Mouse (Mus musculus) hindbrain, embryonic 15.5 days (tissue): Measurements from ENCODE around the gene Gdf1. TPM values are rescaled to one million over a fixed set of nuclear protein-coding genes. Genes with fewer than 3 reads are reported as not detected.

Experiments
- ATAC-seq: fragments of 200-750 bp; cut with Nextera tagmentation; 2 replicates; pipeline ENCODE4 v1.8.0; 2017; ENCODE audit warnings: low read depth, moderate number of reproducible peaks, moderate TSS enrichment; ENCODE audit not compliant: low FRiP score
- H3K27ac ChIP-seq: fragments of 300-500 bp; sonication (generic); replicated peaks from 2 replicates; pipeline ENCODE4 v1.5.1; 2015; ENCODE audit warnings: mild to moderate bottlenecking, inconsistent platforms
- H3K27me3 ChIP-seq: fragments of 300-500 bp; sonication (generic); 2 replicates; pipeline ENCODE4 v1.6.1; 2015; ENCODE audit warnings: control low read depth, inconsistent platforms
- H3K36me3 ChIP-seq: fragments of 300-500 bp; sonication (generic); 2 replicates; pipeline ENCODE4 v1.6.1; 2015; ENCODE audit warnings: control low read depth, inconsistent platforms
- H3K4me1 ChIP-seq: fragments of 300-500 bp; sonication (generic); replicated peaks from 2 replicates; pipeline ENCODE4 v1.6.1; 2015; ENCODE audit warnings: control low read depth, inconsistent platforms
- H3K4me2 ChIP-seq: fragments of 300-500 bp; sonication (generic); 2 replicates; pipeline ENCODE4 v1.6.1; 2015; ENCODE audit warnings: moderate library complexity, mild to moderate bottlenecking, inconsistent platforms
- H3K4me3 ChIP-seq: fragments of 300-500 bp; sonication (generic); 2 replicates; pipeline ENCODE4 v1.5.1; 2015; ENCODE audit warnings: mild to moderate bottlenecking, inconsistent platforms
- H3K9ac ChIP-seq: fragments of 300-500 bp; sonication (generic); 2 replicates; pipeline ENCODE4 v1.6.1; 2015; ENCODE audit warnings: inconsistent platforms
- H3K9me3 ChIP-seq: fragments of 300-500 bp; sonication (generic); 2 replicates; pipeline ENCODE4 v1.6.1; 2016; ENCODE audit warnings: control low read depth, inconsistent platforms
- WGBS: fragments of 180-500 bp; shearing (Covaris S2); methylation state at CpG from one replicate; pipeline ENCODE4 v1.1.7; 2015; 5-methylcytosine and 5-hydroxymethylcytosine counted together
- polyA plus RNA-seq: library from polyadenylated mRNA; unstranded; fragments of >200 nt; fragmentation: Nextera tagmentation; extraction: Ambion mirVana; gene quantifications from 2 replicates; pipeline ENCODE4 v1.2.1, GENCODE M21; 2015

The Gdf1 gene
- 2.8 and 7.8 TPM in 2 replicates for polyA plus RNA-seq

DNA sequence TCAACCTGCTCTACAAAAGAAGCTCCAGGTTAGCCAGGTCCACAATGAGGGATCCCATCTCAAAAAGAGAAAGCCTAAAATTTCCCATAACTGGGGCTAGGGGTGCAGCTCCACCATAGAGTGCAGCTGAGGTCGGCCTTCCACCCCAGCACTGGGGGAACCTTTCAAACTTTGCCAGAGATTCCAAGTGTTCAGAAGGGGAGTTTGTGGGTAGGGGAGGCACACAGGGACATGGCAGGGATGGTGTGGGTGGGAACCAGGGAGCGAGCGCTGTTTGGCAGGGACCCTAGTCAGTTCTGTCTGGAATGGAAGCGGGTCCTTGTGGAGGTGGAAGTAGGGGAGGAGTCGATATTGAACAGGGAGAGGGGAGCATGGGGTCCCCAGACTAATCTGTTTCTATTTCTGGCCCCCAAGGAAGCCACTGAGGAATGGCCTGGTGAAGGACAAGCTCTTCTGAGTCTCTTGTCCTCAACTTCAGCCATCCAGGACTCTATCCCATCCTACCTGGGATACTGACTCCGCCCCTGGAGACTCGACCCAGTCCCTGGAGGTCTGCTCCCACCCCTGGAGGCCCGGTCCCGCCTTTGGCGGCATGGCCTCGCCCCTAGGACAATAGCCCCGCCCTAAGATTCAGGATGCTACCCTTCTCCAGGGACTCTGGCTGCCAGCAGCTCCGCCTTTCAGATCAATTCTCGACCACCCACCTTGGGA is at the start of gene Gdf1:
Gene Gdf1 (plus strand): TSS at position 694 of the 711 bp plus-strand sequence.
- Histone ChIP-seq H3K4me3 (no peak within 1 kb of the TSS), H3K9ac (no peak within 1 kb of the TSS), H3K4me1 (peaks cover 25% of the 10 kb centered on the region), H3K9me3 (no peaks in the 10 kb centered on the region), H3K4me2 (0 out of 2 replicates have a peak within 1 kb of the TSS, but pooled peaks have one; percentile 5), H3K36me3 (peaks cover 53% of the 10 kb centered on the region), H3K27ac (peak within 1 kb of the TSS; percentile 18), H3K27me3 (no peaks in the 10 kb centered on the region)
- 28% methylated on average over 14 of the region's 14 CpGs for WGBS
- no peak for ATAC-seq

DNA sequence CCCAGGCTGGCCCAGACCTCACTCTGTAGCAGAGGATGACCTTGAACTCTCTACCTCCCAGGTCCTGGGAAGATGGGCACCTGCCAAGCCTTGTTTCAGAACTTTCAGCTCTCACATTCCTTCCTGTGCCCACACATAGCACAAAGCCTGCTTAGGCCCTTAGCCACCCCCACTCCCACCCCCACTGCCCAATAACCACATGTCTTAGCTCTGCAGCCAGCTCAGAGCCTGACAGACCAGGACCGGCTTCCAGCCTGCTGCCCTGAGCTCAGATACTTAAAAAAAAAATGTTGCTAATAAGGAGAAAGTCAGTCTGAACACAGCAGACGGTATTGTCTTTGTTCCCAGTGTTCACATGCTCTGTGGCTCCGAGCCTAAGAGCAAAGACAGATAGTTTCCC is 48.6 kb upstream of the Gdf1 start:
- H3K4me3 ChIP-seq = no peak overlapping the region
- no peak overlapping the region for H3K27ac ChIP-seq
- no peak overlapping the region for H3K4me2 ChIP-seq
- H3K36me3 ChIP-seq = peaks cover 8% of the 10 kb centered on the region
- ATAC-seq = no peak
- 34% methylated on average over 3 of the region's 3 CpGs for WGBS
- no peaks in the 10 kb centered on the region for H3K27me3 ChIP-seq
- H3K9me3 ChIP-seq = no peaks in the 10 kb centered on the region
- H3K9ac ChIP-seq = no peak overlapping the region
- H3K4me1 ChIP-seq = peaks cover 22% of the 10 kb centered on the region

DNA sequence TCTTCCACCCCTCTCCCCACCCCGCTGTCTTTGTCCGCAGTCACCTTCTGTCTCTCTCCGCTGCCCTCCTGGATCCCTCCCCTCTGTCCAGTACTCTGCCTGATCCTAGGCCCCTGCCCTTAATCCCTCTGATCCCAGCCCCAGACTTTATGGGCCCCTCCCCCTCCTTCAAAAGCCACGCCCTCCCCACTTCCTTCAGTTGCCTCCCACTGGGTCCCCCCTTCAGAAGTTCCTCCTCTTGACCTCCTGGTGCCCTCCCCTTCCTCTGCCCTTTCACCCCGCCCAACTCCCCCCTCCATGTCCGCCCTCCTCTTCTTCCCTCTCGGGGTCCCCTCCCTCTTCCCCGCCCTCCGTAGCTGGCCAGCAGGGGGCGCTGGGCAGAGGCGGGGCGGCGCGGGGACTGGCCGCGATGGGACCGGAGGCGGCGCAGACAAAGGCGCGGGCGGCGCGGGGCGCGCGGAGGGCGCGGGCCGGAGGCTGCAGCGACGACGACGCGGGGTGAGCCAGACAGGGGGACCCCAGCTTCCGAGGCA is 46.9 kb upstream of the Gdf1 start, which contains the start of gene Homer3:
Gene Homer3 (plus strand): TSS at position 225 of the 533 bp plus-strand sequence.
- under 1% methylated on average over 35 of the region's 36 CpGs for WGBS
- H3K9me3 ChIP-seq = no peaks in the 10 kb centered on the region
- H3K9ac ChIP-seq = peak within 1 kb of the TSS; percentile 73
- H3K36me3 ChIP-seq = peaks cover 20% of the 10 kb centered on the region
- peak within 1 kb of the TSS; percentile 75 for H3K4me3 ChIP-seq
- peak; percentile 86 for ATAC-seq
- H3K27ac ChIP-seq = peak within 1 kb of the TSS; percentile 65
- peaks cover 22% of the 10 kb centered on the region for H3K4me1 ChIP-seq
- H3K27me3 ChIP-seq = no peaks in the 10 kb centered on the region
- peak within 1 kb of the TSS; percentile 95 for H3K4me2 ChIP-seq

DNA sequence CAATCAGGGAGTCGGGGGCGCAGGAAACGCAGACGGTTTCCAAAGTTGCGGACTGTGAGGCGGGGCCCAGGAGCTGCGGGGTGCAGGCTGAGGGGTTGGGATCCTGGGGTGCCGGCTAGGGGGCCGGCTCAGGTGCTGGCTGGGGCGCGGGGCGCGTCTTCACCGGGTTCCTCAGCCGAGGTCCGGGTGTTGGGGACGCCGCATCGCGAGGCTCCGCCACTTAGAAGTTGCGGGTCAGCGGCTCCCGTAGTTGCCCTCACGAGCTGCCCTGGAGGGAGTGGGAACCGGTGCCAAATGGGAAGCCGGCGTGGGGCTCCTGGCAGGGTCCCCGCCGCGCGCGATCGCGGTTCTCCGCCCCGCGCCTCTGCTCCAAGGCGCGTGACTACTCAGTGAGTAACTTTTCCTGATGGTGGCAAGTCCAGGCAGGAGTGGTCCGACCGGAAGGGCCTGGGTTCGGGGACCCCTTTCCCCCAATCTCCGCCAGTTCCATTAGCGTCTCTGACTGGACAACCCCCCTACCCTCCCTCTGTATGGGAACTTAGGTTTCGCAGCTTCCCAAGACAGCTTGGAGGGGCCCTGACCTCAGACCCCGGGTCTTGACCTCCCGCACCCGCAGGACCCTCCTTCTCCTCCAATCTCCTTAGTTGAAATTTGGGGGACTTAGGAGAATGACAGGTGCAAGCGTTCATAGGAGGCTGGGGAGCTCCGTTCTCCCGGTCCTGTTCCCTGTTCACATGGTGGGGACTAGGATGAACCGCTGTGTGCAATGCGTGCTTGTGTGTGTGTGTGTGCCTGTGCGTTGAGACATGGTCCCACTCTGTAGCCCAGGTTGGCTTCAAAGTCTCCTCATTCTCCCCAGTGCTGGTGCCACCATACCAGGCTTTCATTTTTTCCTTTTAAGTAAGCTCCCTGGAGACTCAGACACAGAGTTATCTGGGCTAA is 46.2 kb upstream of the Gdf1 start:
- ATAC-seq = peak; percentile 60
- Histone ChIP-seq H3K9ac (peak overlapping the region; percentile 73), H3K4me3 (peak overlapping the region; percentile 75), H3K4me1 (peaks cover 22% of the 10 kb centered on the region), H3K9me3 (no peaks in the 10 kb centered on the region), H3K36me3 (peaks cover 20% of the 10 kb centered on the region), H3K27me3 (no peaks in the 10 kb centered on the region), H3K4me2 (peak overlapping the region; percentile 95), H3K27ac (peak overlapping the region; percentile 65)
- under 1% methylated on average over 55 of the region's 55 CpGs for WGBS

DNA sequence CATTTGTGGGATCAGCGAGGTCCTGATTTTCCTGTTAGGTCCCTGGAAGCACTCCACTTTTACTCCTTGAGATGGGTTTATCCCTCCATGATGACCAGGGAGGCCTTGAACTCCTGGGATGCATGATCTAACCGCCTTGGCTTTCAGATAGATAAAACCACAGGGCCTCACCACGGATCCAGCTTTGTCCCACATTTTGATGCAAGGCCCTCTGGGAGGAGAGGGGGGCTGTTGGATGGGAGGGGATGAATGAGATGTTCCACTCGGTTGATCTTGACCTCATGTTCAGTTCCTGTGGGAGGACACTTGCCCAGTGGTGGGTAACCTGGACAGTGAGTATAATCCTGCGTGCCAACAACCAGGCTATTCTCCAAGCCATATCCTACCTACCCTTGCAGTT is 45.2 kb upstream of the Gdf1 start:
- Histone ChIP-seq H3K9ac (no peak overlapping the region), H3K4me2 (no peak overlapping the region), H3K36me3 (peaks cover 20% of the 10 kb centered on the region), H3K4me3 (no peak overlapping the region), H3K9me3 (no peaks in the 10 kb centered on the region), H3K4me1 (peaks cover 22% of the 10 kb centered on the region), H3K27ac (no peak overlapping the region), H3K27me3 (no peaks in the 10 kb centered on the region)
- no peak for ATAC-seq
- 79% methylated on average over 5 of the region's 5 CpGs for WGBS

DNA sequence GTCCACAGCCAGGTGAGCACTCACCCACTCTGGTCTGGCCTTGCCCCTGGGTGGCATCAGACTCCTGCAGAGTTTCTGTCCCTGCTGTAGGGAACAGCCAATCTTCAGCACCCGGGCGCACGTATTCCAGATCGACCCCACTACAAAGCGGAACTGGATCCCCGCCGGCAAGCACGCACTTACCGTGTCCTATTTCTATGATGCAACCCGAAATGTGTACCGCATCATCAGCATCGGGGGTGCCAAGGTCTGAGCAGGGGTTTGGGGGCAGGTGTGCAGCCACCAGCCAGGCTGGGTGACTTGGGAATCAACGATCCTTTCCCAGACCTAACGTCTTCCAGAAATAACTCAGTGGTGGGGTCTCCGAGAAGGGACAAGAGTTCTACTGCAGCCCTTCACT is 44.3 kb upstream of the Gdf1 start:
- peaks cover 20% of the 10 kb centered on the region for H3K36me3 ChIP-seq

DNA sequence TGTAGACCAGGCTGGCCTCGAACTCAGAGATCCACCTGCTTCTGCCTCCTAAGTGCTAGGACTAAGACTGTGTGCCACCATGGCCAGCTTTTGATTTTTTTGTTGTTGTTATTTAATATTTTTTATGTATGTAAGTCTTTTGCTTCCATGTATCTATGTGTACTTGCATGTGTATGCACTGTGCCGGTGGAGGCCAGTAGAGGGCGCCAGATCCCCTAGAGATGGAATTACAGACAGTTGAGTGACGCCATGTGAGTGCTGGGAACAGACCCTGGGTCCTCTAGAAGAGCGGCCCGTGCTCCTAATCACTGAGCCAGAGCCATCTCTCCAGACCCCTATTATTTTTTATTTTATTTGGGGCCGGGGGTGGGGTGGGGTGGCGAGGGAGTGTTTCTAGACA is 42.9 kb upstream of the Gdf1 start:
- WGBS = 88% methylated on average over 8 of the region's 8 CpGs
- Histone ChIP-seq H3K9me3 (no peaks in the 10 kb centered on the region), H3K4me3 (no peak overlapping the region), H3K4me2 (no peak overlapping the region), H3K27me3 (no peaks in the 10 kb centered on the region), H3K9ac (no peak overlapping the region), H3K4me1 (peaks cover 22% of the 10 kb centered on the region), H3K27ac (no peak overlapping the region), H3K36me3 (peaks cover 24% of the 10 kb centered on the region)
- no peak for ATAC-seq

More for the DNA sequence above, 44.3 kb upstream of the Gdf1 start:
- no peak overlapping the region for H3K9ac ChIP-seq
- ATAC-seq = no peak
- H3K4me3 ChIP-seq = no peak overlapping the region
- peaks cover 22% of the 10 kb centered on the region for H3K4me1 ChIP-seq
- no peak overlapping the region for H3K27ac ChIP-seq
- no peak overlapping the region for H3K4me2 ChIP-seq
- H3K9me3 ChIP-seq = no peaks in the 10 kb centered on the region
- WGBS = 96% methylated on average over 15 of the region's 15 CpGs
- H3K27me3 ChIP-seq = no peaks in the 10 kb centered on the region

DNA sequence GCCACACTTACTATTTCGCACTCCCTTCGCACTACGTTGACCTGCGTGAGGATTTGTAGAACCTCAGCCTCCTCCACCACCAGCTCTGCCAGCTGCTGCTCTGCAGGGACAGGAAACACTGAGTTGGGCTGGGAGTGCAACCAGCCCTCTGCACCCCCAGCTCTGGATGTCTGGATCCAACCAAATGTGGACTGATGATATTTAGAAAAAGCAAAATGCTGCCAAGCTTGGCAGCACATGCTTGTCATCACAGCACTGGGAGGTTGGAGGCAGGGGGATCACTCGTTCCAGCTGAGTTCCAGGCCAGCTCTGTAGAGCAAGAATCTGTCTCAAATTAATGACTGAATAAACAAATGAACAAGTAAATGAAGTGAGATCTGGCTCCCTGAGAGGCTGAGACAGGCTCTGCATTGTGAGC is 35.6 kb upstream of the Gdf1 start:
- peaks cover 64% of the 10 kb centered on the region for H3K36me3 ChIP-seq

DNA sequence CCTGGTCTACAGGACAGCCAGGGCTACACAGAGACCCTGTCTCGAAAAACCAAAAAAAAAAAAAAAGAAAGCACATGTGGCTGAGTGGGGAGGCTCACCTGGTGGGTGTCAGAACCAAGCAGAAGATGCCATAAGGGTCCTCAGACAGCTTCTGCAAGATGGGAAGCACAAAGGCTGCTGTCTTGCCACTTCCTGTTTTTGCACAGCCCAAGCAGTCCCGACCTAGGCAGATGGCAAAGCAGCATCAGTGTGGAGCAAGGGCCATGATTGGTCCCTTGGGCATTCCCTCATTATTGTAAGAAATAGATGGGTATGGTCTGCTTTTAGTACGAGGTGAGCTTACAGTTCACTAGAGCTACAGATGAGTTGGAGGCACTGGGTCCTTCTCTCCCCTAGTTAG is 28.7 kb upstream of the Gdf1 start:
- H3K9ac ChIP-seq = no peak overlapping the region
- no peak overlapping the region for H3K27ac ChIP-seq
- H3K36me3 ChIP-seq = peaks cover 32% of the 10 kb centered on the region
- H3K9me3 ChIP-seq = no peaks in the 10 kb centered on the region
- no peak for ATAC-seq
- WGBS = 79% methylated on average over 3 of the region's 3 CpGs
- H3K4me2 ChIP-seq = no peak overlapping the region
- no peak overlapping the region for H3K4me3 ChIP-seq
- no peaks in the 10 kb centered on the region for H3K27me3 ChIP-seq
- peaks cover 26% of the 10 kb centered on the region for H3K4me1 ChIP-seq

More for the DNA sequence above, 35.6 kb upstream of the Gdf1 start:
- Histone ChIP-seq H3K4me2 (no peak overlapping the region), H3K9me3 (no peaks in the 10 kb centered on the region), H3K27ac (no peak overlapping the region), H3K9ac (no peak overlapping the region), H3K27me3 (no peaks in the 10 kb centered on the region), H3K4me1 (no peaks in the 10 kb centered on the region), H3K4me3 (no peak overlapping the region)
- ATAC-seq = no peak
- 66% methylated on average over 5 of the region's 5 CpGs for WGBS

DNA sequence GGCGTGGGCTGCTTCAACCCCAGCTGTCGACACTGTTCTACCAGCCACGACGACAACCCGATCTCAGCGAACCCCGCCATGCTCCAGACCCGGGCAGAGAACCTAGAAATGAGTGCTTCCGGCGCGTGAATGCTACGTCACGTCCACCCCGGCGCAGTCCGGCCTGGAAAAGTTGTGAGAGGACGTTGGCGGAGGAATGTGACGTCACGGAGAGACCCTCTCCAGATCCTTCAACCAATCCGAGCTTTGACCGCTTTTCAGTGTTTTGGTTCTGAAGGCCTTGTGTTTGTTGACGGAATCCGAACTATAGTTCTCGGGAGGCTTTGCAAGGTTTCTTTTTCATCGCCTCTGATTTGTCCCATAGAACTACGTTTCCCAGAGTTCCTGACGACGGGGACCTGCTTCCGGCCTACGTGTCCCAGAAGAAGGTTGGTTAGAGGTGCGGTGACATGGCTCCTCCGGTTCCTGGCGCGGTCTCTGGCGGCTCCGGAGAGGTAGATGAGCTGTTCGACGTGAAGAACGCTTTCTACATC is 27.2 kb upstream of the Gdf1 start, which contains the start of the genes Ddx49 and Cope:
Gene Ddx49 (minus strand): TSS at position 132 of the 533 bp plus-strand sequence.
Gene Cope (plus strand): TSS at position 161 of the 533 bp plus-strand sequence.
- Histone ChIP-seq H3K4me1 (peaks cover 26% of the 10 kb centered on the region), H3K27ac (peak within 1 kb of the TSS; percentile 57), H3K9ac (peak within 1 kb of the TSS; percentile 66), H3K4me3 (peak within 1 kb of the TSS; percentile 63), H3K27me3 (no peaks in the 10 kb centered on the region), H3K36me3 (peaks cover 25% of the 10 kb centered on the region), H3K4me2 (peak within 1 kb of the TSS; percentile 84), H3K9me3 (no peaks in the 10 kb centered on the region)
- under 1% methylated on average over 40 of the region's 40 CpGs for WGBS
- ATAC-seq = peak; percentile 92

DNA sequence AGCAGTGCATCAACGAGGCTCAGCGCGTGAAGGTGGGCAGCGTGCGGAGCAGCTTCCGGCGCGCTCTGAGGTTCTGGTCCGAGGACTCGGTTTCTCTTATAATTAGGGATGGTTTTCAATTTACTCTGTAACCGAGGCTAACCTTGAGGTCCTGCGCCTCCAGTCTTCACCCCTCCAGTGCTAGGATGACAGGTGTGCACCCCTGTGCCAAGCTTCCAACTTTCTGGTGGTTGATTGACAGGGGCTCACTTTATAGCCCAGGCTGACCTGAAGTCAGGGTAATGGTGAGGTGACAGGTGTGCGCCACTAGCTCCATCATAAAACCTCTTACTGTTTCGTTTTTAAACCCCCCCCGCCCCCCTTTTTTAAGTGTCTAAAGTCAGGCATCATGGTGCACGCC is 26.7 kb upstream of the Gdf1 start:
- ATAC-seq = peak; percentile 23; the same call in 1 of the 2 replicates
- 5% methylated on average over 16 of the region's 16 CpGs for WGBS
- peaks cover 26% of the 10 kb centered on the region for H3K4me1 ChIP-seq
- no peaks in the 10 kb centered on the region for H3K27me3 ChIP-seq
- no peaks in the 10 kb centered on the region for H3K9me3 ChIP-seq
- peak overlapping the region; percentile 84 for H3K4me2 ChIP-seq
- H3K4me3 ChIP-seq = peak overlapping the region; percentile 63
- peaks cover 25% of the 10 kb centered on the region for H3K36me3 ChIP-seq
- H3K27ac ChIP-seq = peak overlapping the region; percentile 57
- peak overlapping the region; percentile 64 for H3K9ac ChIP-seq
